Mouse (Mus musculus) layer of hippocampus, adult 18-20 months (tissue): Measurements from ENCODE around the gene Kdelr1. TPM values are rescaled to one million over a fixed set of nuclear protein-coding genes. Genes with fewer than 3 reads are reported as not detected.
A peak's percentile ranks its signal among the peaks of the same experiment; 100 is the strongest.

Source experiments
- DNase-seq, 2 experiments: peaks; one replicate each; pipeline ENCODE4 v3.0.0; 2022; ENCODE audit warnings: low spot score in 2 of 2
- long read RNA-seq: library from polyadenylated mRNA; stranded (forward); transcript quantifications from one replicate; pipeline ENCODE4 v2.0.0, GENCODE M21; 2021
- total RNA-seq, 2 experiments: library from RNA; stranded (reverse); gene quantifications; 2 replicates each; pipeline ENCODE4 v1.2.3; 2021

Kdelr1 gene
- total RNA-seq: 10 to 100 TPM; 71.5 to 73.9 TPM
- long read RNA-seq, partial matches to known transcripts: 1 of 7 reads
- long read RNA-seq, other reads (novel, unspliced or antisense): 2 of 7 reads

DNA sequence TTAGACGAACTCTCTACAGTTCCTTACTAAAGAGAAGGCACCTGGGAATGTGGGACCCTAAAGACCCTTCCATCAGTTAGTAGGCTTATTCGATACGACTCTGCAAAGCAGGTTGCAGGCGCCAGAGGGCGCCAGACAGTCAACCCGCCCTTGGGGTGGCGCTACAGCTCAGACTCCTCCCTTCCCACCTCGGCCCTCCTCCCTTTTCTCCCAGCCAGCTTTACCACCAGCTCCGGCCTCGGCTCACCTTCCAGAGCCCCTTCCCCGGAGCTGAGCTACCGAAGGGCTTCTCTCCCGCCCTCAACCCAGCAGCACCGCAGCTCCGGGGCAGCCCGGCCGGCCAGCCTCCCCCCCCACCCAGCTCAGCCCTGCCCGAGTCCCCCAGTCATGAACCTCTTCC is at the start of gene Kdelr1:
Gene Kdelr1, plus strand, starts transcription at position 149 of the 400 bp plus-strand sequence.
- peak; percentile 85 to 93 for DNase-seq

DNA sequence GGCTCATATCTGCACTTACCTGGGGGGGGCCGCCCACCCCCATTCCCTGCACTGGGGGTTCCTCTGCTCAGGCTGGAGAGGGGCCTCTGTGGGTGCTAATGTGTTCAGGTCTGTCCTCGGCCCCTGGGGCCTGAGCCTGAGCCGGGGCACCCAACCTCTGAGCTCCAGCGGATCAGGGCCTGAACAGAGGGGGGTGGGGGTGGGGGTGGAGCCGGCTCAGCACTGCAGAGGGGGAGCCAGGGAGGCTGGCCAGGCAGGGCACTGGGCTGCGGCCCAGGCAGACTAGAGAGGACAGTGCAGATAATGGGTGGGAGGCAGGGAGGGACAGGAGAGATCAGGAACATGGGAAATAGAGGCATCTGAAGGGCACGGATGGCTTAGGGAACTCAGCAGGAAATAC is 48.0 kb upstream of the Kdelr1 start, which contains the start of gene Kcnj14:
Gene Kcnj14, minus strand, starts transcription at position 185 of the 400 bp plus-strand sequence.
- no peak for DNase-seq

DNA sequence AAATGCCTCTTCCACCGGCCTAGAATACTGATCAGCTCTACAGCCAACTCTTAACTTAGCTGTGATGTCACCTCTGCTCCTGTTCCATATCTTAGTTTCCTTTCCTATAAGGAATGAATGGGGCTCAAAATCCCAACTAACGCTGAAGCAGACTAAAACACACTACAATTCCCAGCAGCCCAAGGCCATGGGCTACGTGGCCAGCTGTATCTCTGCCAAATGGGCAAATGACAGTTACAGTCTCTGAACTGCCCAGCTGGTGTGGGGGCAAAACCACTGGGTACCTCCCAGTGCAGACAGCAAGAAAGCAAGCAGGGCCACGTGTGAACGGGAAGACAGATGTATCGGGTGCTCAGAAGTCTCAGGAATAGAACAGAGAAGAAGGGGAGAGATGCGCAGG is 45.9 kb upstream of the Kdelr1 start:
- no peak for DNase-seq

DNA sequence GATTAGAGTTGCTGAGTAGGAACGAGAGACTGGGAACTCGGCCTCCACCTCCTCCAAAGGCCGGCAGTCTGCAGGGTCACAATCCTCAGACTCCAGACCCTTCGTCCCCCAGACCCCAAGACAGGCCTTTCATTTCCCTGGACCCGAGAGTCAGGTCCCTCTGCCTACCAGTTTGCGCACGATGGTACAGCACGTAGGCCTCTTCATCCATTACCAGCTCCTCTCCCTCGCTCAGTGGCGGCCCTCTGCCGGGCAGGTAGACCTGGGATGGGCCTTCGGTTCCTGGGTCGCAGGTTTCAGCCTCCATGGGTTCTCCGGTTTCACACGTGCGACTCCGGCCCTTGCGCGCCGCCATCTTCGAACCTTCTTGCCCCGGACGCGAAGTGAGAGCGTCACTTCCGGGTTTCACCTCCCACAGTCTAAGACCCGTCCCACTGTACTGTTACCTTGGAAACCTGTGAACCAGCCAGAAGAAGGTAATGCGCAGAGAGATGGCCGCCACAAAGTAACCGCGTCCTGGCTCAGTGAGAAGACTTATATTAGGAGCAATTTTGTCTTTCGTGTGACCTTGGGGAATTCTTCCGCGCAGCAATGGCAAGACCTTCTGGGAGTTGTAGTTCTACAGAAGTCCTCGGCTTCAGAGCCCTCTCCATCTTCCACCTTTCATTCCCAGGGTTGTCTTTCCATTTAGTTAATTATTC is 42.0 kb upstream of the Kdelr1 start, which contains the start of gene Grwd1:
Gene Grwd1, minus strand, starts transcription at position 518 of the 701 bp plus-strand sequence.
- peak; percentile 82 to 90 for DNase-seq

DNA sequence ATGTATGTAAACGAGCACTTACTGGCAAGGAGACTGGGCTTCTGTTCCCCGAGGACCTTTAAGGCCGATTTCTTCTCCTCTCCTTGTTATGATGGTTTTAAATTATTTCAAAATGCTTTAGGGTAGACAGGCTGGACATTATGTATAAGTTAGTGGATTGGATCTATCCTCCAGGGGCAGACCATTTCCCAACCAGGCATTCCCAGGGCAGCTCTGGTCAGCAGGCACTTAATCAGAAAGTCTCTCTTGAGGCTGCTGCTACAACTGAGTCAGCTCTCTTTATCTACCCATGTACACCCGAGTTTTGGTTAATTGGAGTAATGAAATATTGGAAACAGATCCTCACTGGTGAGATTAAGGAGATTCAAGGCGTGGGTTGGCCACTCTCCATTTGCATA is 41.4 kb upstream of the Kdelr1 start:
- DNase-seq: no peak

DNA sequence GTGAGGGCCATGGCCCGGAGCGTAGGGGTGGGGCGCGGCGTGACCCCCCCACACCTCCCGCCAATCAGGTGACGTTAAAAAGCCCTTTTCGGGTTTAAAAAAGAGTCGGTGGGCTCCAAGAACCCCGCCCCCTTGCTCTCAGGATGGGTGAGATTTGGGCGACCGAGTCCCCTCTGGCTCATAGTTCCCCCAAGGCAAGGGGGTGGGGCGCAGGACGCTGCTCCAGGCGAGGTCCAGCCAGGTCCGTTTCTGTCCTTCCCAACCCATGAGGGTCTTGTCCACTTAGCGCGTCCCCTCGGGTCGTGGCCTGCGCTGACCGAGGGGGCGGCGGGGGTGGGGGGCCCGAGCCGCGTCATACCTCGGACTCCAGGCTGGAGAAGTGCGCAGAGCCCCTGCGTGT is 40.1 kb upstream of the Kdelr1 start:
- no peak for DNase-seq

DNA sequence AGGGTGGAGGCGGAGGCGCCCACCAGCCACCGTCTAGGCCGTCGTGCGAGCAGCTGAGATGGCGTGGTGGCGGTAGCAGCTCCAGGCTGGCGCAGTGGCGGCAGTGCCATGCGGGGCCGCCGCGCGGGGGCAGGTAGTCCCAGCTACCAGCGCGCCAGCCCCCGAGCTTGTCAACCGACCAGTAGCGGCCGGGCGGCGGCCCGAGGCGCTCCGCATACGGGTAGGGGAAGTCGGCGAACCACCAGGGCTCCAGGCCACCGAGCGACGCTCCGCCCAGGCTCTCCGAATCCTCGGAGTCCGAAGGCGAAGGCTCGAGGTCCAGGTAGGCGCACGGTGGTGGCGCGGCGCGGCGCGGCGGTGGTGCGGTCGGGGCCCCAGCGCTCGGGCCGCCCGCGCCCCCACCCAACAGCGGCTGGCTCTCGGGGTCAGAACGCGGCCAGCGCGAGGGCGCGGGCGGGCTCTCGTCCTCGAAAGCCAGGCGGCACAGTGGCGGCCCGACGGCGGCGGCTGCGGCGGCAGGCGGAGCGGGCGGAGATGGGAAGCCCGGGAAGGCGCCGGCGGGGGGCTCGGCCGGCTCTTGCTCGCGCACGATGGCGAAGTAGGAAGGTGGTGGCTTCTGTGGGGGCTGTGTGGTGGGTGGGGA is 39.3 kb upstream of the Kdelr1 start:
- no peak for DNase-seq

DNA sequence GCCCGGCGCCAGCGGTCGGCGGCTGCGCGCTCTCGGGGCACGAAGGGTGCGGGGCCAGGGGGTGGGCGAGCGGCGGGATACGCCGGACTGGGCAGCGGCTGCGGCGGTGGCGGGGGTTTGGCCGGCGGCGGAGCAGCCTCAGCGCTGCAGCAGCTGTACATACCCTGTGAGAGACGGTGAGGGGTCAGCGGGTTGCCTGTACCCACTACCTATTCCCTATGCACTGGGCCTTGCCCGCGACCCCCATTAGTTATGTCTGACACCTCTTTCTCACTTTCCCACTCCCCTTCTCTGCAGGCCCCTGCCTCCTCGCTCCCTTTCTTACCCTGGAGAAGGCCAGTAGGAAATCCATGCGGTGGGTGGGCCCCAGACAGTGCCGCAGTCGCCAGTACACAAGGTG is 38.6 kb upstream of the Kdelr1 start:
- DNase-seq: no peak

DNA sequence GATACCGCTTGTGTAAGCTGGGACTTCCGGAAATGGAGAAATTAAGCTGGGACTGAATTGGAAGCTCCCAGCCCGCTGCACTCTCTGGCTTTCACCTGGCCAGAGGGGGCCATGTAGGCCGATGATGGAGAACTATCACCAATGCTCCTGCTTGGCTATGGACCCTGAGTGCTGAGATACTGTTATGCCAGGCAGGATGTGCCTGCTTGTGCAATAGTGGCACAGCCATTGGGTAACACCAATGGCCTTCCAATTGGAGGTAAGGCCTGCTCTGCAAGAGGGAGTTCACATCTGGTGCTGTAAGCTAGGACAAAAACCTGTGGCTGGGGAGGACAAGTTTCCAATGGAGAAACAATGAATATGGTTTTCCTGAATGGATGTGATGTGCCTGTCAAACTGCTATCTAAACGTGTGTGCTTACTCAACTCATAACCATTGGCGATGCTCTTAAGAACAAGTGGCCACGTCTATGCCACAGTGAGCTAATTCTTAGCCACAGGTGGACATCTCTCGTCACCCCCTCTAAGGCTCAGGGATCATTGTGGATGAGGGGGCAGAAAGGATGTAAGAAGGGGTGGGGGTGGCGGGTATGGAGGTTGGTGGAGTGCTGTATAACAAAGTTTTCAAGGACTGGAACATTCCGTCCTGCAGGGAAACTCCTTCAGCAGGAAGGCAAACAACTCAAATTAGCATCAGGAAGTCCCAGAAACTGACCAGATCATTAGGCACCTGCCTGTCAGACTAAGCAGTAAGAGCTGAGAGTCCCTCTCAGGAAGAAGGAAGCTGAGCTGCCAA is 29.4 kb upstream of the Kdelr1 start:
- DNase-seq: no peak

DNA sequence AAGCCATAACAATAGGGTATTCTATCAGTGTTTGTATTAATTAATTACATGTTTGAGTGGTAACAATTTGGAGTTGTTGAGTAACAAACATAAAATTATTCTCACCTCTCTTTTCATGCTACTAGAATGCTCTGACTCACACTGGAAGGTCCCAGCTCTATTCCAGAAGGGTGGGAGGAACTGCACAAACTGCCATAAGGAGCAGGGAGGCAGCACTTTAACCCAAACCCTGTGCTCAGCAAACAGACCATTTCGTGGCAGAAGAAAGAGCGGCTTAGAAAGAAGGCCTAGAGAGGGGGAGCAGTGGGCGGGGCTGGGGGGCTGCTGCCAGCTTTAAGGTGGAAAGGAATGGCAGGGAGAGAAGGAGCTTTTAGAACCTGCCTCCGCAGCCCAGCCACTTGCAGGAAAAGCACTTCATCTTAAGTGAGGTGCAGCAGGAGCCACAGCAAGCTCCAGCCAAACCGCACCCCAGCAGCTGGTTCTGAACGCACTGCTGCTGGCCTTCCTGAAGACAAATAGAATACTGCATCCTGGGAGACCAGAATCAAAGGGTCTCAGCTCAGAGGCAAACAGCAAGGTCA is 24.0 kb upstream of the Kdelr1 start:
- no peak for DNase-seq

DNA sequence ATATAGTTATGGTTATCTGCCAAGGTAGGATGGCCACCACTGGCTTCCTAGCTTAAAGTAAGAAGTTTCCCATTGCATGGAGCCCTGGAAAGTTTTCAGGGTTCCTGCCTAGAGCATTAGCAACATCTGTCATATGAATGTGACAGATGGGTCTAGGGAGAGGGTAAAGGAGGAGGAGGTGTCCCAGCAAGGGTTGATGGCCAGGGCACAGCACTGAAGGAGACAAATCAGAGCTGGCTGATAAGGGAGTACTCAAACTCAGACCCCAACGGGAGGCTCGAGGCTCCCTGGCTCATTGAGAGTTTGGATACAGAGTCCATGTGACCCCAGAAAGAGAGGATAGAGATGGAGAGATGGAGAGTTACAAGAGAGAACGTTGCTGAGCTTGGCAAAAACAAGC is 21.9 kb upstream of the Kdelr1 start:
- no peak for DNase-seq

DNA sequence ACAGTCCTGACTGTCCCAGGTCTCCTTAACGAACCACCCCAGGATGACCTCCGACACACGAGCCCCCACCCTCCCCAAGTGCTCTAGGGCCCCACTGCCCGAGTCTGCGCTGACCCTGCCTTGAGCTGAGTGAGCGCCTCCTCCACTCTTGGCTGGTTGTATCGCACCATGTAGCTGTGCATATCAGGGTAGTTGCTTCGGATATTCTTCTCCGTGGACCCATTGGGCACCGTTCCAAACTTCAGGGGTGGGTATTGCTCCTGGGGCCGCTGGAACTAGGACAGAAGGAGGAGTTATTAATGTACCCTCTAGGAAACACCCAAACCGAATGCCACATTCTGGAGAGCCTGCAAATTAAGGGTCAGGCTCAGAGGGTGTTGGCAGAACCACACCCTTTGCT is 19.5 kb upstream of the Kdelr1 start:
- DNase-seq: no peak

DNA sequence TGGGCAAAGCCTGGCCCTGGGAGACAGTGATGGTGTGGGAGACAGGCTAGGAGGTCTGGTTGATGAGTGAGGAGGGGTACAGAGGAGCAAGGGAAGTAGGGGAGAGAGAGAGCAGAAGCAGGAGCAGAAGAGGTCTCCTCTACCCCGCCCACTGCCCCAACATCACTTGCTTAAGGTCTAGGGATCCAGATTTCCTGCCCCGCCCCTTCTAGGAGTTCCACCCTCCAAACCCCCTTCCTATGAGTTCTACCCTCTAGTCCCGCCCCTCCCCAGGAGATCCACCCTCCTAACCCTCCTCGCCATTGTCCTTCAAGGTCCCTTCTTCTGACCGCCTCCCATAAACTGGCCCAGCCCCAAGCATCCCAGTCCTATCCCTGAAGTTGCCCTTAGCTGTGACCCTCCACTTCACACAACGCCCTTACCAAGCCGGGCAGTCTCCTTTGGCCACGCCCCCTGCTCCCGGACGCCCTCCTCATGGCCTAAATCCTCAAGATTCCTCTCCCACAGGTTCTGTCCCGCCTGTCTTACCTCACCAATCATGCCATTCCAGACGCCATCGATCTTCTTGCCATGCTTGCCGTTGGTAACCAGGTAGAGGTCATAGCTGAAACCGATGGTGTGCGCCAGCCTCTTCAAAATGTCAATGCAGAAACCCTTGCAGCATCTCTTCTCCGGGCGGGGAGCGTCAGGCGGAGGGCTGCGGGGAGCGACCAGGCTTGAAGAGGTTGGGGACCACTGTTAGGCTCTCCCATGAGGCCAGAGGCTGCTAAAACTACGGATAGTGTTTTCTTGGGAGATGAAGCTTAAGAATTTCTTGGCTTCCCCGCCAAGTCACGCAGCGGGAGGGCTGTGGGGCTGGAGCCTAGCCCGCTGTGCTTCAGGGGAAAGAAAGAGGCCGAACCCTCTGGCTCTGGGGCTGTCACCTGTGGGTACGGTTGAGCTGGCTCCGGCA is 15.3 kb upstream of the Kdelr1 start:
- DNase-seq: no peak

DNA sequence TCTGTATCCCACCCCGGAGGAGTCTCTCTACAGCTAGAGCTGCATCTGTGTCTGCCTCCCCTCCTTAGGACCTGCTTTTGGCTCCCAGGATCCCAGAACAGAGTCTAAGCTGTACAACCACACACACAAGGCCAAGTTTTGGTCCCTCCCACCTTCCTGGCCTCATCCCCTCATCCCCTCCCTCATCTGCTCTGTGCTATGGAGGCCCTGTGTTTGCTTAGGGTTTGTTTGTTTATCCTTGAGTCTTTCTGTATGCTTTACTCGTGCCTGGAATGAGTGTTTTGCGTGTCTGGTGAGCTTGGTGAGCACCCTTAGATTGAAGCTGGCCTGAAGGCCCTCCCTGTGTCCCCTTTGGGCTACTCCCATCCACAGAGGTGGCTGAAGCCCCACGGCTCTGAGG is 13.6 kb upstream of the Kdelr1 start:
- DNase-seq: no peak

DNA sequence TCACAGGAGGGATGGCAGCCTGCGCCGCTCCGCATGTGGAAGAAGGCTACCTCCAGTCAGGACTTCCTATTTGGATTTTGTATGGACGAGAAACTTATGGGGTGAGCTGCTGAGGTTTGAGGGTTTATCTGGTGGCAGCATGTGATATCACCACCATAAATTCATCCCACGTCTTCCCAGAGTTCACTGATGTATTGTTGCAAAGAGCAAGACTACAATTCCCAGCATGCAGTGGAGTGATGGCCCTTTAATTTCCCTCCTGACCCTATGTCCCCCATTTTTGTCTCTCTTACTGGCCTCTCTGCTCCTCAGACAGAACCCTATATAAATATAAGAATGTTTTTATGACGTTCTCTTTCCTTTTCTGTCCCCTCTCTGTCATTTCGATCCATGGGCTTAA is 9.8 kb upstream of the Kdelr1 start:
- DNase-seq: no peak

DNA sequence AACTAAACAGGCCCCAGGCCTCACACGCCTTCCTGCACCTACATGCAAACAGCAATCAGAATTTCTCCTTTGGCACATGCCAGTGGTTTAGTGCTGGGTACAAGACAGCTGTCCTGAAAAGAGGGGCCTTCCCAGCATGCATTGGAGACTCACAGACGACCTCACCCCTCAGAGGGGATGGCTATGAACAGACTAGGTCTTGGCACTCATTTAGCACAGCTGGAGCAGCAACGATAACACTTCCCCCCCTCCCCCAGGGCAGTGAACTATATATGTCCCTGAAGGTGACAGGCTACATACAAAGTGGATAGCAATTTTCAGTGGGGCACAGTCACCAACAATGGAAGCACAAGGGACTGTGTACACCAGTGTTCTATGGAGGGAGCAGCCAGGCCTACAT is 8.1 kb upstream of the Kdelr1 start:
- DNase-seq: no peak

DNA sequence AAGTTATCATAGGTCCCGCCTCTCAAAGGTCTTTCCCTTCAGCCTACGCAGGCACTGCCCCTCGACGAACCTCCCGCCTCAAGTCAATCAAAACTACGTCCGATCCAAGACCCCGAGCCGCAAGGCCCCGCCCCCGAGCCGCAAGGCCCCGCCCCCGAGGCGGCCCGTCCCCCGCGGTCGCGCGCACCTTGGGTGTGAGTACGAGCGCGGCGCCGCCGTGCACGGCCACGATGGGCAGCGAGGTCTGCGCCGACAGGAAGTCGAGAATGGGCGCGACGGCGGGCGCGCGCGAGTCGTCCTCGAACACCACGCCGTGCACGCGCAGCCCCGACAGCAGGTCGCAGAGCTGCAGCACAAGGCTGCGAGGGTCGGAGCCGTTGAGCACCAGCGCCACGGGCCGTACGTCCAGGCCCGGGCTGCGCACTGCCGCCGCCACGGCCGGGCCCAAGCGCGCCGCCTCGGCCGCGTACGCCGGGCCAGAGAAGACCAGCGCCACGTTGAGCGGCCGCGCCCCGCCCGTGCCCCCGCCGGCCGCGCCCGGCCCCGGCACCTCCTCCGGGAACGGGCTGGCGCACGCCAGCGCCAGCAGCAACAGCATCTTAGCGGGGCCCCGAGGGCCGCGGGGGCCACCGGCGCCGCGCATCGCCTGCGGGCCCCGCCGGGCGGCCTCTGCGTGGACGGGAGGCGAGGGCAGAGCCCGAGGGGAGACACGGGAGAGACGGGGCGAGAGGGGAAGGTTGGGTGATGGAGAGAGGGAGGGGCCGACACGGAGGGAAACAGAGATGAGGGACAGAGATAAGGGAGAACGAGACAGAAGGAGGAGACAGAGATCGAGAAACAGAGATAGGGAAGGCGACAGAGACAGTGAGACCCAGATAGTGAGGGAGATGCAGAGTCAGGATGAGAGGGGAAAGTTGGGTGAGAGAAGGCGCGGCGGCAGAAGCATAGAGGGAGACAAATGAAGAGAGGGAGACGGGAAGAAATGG is 6.4 kb upstream of the Kdelr1 start:
- peak; percentile 68 to 75 for DNase-seq

DNA sequence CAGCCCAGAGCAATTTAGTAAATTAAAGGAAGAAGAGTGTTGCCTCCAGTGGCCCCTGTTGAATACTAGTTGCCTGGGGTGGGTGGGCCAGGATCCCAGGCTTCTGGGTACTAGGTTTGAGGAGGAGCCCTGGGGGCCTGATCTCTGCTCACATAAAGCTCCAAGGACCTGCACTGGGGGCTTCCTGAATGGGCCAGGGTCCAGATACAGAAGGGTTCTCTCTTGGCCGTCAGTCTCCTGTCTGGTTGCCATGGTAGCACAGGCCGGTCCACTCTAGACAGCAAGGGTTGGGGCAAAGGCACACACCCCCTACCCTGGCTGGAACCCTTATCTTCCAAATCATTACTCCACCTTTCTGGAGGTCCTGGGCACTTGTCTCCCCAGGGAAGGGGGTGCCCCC is 4.7 kb upstream of the Kdelr1 start:
- no peak for DNase-seq

DNA sequence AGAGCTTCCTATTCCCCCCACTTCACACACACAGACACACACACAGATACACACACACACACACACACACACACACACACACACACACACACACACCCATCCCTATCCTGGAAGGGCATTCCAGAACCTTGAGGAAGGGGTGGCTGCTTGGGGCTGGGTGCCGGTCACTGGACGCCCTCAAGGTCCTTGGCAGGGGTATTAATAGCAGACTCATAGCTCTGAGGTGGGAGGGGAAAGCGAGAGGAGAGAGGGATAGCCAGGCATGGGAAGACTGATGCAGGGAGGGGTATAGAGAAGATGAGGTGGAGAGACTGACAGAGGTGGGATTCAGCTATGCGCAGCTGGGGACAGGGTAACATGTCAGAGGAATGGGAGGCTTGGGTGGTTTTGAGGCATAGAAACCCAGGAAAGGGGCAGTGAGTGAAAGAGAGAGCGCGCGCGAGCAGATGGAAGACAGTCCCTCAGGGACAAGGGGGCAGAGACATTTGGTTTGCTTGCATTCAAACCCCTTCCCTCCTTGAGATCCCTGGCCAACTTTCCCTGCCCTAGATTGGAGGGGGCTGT is 3.4 kb upstream of the Kdelr1 start:
- no peak for DNase-seq
